Mouse (Mus musculus) kidney, adult 9 months (tissue): ENCODE results near the gene Prl3d3.
"Not testable (repeated sequence)": the region's sequence is repeated elsewhere in the genome, so short reads cannot be mapped to it uniquely, and the experiment has no call there.

Source experiments
- DNase-seq: peaks from one replicate; pipeline ENCODE4 v3.0.0; 2022

The Prl3d3 gene

DNA sequence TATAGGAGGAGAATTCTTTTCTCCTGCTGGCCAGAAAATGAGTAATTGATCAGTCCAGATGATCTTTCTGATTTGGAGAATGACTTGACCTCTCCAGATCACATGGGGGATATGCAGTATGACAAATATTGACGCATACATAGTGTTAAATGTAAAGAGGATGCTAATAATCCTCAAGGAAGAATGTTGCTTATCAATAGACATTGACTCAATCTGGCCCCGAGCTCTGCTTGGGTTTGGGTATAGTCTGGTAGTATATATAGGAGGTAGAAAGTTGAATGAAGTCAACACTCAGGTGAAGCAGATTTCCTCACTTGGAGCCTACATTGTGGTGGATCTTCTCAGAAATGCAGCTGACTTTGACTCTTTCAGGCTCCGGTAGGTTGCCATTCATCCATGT is at the start of gene Prl3d3:
TSS of gene Prl3d3 (plus strand) at position 301 of the 400 bp plus-strand sequence.
- DNase-seq, result not testable (repeated sequence)

DNA sequence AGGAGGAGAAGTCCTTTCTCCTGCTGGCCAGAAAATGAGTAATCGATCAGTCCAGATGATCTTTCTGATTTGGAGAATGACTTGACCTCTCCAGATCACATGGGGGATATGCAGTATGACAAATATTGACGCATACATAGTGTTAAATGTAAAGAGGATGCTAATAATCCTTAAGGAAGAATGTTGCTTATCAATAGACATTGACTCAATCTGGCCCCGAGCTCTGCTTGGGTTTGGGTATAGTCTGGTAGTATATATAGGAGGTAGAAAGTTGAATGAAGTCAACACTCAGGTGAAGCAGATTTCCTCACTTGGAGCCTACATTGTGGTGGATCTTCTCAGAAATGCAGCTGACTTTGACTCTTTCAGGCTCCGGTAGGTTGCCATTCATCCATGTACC is 35.2 kb upstream of the Prl3d3 start, which contains the start of gene Prl3d2:
TSS of gene Prl3d2 (plus strand) at position 301 of the 400 bp plus-strand sequence.
- DNase-seq, result not testable (repeated sequence)

DNA sequence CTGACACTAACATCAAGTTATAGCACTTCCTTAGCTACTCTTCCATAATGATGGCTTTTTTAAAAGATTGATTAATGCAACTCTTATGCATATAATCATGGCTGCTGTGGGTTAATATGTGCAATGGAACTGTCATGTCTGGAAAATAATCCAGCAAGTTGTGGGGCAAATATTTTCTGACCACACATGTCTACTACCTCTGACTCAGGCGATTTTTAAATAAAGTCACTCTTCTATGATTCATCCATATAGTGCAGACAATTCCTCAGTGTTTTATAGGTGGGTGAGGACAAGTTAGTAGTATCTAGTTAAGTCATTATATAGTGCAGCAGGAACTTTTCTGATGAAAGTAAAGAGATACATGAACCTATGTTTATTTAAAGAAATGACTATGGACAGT is 8.3 kb upstream of the Prl3d3 start:
- no peak for DNase-seq

DNA sequence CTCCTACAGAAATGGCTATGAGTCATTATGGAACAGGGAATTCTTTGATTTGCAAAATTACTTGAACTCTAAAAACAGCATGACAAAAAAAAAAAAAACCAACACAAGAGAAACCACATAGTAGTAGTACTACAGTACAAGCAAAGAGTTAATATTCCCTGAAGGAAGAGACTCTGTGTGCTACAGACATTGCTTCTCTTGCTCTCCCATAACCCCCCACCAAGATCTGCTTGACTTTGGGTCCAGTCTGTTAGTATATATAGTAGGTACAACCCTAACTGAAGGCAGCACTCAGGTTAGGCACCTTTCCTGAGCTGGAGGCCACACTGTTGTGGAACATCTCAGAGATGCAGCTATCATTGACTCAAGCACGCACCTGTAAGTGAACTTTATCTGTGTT is 39.8 kb downstream of the Prl3d3 start, which contains the start of gene Prl3c1:
TSS of gene Prl3c1 (plus strand) at position 301 of the 400 bp plus-strand sequence.
- no peak for DNase-seq
